Mouse (Mus musculus) neural tube, postnatal 0 days (tissue): Measurements from ENCODE around the gene Stk32c. TPM values are rescaled to one million over a fixed set of nuclear protein-coding genes. Genes with fewer than 3 reads are reported as not detected.

Experiments used
- polyA plus RNA-seq: library from polyadenylated mRNA; unstranded; fragments of >200 nt; fragmentation: Nextera tagmentation; extraction: Ambion mirVana; gene quantifications from 2 replicates; pipeline ENCODE4 v1.2.1, GENCODE M21; 2015

Gene Stk32c
- polyA plus RNA-seq = 3.3 and 3.5 TPM in 2 replicates

DNA sequence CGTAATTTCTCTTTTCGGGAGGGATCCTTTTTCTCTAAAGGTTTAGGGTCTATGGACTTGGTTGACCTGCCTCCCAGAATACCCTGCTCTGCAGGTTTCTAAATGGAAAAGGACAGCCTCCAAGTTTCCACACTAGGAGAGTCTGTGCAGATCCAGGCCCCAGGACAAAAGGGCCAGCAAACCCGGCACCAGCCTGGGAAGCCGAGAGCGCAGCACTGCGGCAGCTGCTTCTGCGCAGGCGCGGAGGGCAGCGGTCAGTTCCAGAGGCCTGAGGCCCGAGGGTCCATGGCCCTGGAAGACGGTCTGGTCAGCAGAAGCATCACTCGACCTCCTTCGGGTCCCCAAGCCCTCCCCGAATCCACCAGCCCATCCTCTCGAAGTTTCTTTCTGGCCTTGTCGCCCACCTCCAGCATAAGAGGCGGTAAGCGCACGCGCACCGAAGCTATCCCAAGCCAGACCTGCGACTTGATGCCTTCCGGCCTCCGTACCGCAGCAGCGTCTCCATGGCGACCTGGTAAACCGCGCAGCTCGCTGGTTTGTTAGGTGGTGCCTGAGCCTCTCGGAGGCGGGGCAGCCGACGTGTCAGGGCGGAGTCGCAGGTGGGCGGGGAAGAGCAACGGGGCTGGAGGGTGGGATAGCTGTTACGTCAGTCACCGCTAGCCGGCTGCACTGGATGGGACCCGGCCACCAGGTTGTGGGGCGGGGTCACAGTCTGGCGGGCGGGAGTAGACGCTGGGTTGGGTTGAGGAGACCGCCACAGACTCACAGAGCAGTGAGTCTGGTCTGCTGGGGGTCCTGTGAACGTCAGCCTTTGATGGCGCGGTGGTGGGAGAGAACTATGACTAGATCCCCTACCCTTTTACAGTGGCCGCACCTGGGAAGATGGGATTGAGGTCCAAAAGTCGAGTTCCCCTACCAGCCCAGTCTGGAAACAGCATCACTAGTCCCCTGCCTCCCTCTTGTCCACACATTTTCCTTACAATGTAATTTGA lies at the start of gene Stk32c, which contains the start of gene Lrrc27:
Gene Stk32c (minus strand): TSS at position 554 of the 992 bp plus-strand sequence.
Gene Lrrc27 (plus strand): TSS at position 235 of the 992 bp plus-strand sequence.

DNA sequence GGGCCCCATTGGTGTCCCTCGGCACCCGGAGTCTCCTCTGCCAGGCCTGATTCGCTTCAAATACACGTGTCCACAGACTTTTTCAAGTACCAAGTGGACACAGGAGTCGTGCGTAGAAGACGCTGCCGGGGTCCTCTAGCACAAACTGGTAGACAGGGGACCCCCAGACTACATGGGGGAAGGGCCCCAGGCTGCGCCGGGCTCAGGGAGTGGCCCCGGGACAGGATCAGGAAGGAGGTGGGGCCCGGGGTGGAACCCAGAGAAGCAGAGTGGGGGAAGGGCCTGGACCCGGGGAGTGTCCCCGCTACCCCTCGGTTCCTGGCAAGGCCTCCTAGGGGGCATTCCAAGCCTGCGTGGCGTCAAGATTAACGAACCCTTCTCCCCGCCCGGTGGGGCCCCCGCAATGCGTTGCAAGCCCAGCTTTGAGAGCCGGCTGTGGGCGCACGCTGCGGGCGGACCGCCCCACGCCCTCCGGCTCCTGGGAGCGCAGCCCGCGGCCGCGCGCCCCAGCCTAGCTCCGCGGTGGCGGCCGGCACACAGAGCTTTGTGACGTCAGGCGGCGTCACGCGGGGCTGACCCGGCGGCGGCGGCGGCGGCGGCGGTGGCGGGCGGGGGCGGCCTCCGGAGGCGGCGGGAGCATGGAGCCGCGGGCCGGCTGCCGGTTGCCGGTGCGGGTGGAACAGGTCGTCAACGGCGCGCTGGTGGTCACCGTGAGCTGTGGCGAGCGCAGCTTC lies 34.9 kb upstream of the Stk32c start, which contains the start of gene Pwwp2b:
Gene Pwwp2b (plus strand): TSS at position 602 of the 734 bp plus-strand sequence.

GRCm38 (mm10) chr7:139085629-139086194 lies 127.4 kb downstream of the Stk32c start, which contains the start of gene Dpysl4:
Gene Dpysl4, plus strand, starts transcription at chr7:139086001.

Other genes with a start within 250 kb of the Stk32c start
- gene Dpysl4, start 127.3 kb downstream of the Stk32c start, polyA plus RNA-seq = 127 and 150 TPM in 2 replicates
- 4.2 and 5.8 TPM in 2 replicates for gene Lrrc27, start 319 bp downstream of the Stk32c start, polyA plus RNA-seq
- gene Pwwp2b, start 35.2 kb upstream of the Stk32c start, polyA plus RNA-seq = 4.8 and 5.8 TPM in 2 replicates
- gene Inpp5a, start 175.8 kb upstream of the Stk32c start, polyA plus RNA-seq = 23.7 and 25.7 TPM in 2 replicates